Mouse (Mus musculus) heart, embryonic 15.5 days (tissue): ENCODE results near the gene Hmmr. TPM values are rescaled to one million over a fixed set of nuclear protein-coding genes. Genes with fewer than 3 reads are reported as not detected.
"Not testable (repeated sequence)": the region's sequence is repeated elsewhere in the genome, so short reads cannot be mapped to it uniquely, and the experiment has no call there.

Experiments
- ATAC-seq: fragments of 200-750 bp; cut with Nextera tagmentation; replicated peaks from 2 replicates; pipeline ENCODE4 v1.8.0; 2017; ENCODE audit warnings: low read depth, moderate TSS enrichment; ENCODE audit not compliant: insufficient number of reproducible peaks, insufficient read depth, low FRiP score
- H3K27ac ChIP-seq: fragments of 300-500 bp; sonication (generic); 2 replicates; pipeline ENCODE4 v1.5.1; 2015; ENCODE audit warnings: mild to moderate bottlenecking, inconsistent platforms
- H3K27me3 ChIP-seq: fragments of 300-500 bp; sonication (generic); 2 replicates; pipeline ENCODE4 v1.6.1; 2015; ENCODE audit warnings: inconsistent platforms
- H3K36me3 ChIP-seq: fragments of 300-500 bp; sonication (generic); 2 replicates; pipeline ENCODE4 v1.6.1; 2015; ENCODE audit warnings: mild to moderate bottlenecking, inconsistent platforms
- H3K4me1 ChIP-seq: fragments of 300-500 bp; sonication (generic); replicated peaks from 2 replicates; pipeline ENCODE4 v1.6.1; 2015; ENCODE audit warnings: inconsistent platforms
- H3K4me2 ChIP-seq: fragments of 300-500 bp; sonication (generic); 2 replicates; pipeline ENCODE4 v1.6.1; 2015; ENCODE audit warnings: inconsistent platforms, mild to moderate bottlenecking, moderate library complexity
- H3K4me3 ChIP-seq: fragments of 300-500 bp; sonication (generic); 2 replicates; pipeline ENCODE4 v1.5.1; 2015; ENCODE audit warnings: mild to moderate bottlenecking, inconsistent platforms
- H3K9ac ChIP-seq: fragments of 300-500 bp; sonication (generic); 2 replicates; pipeline ENCODE4 v1.6.1; 2015; ENCODE audit warnings: mild to moderate bottlenecking, inconsistent platforms
- H3K9me3 ChIP-seq: fragments of 300-500 bp; sonication (generic); replicated peaks from 2 replicates; pipeline ENCODE4 v1.6.1; 2016; ENCODE audit warnings: inconsistent platforms
- WGBS: fragments of 180-500 bp; shearing (Covaris S2); methylation state at CpG from one replicate; pipeline ENCODE4 v1.1.7; 2015; ENCODE audit warnings: mixed read lengths; 5-methylcytosine and 5-hydroxymethylcytosine counted together
- polyA plus RNA-seq: library from polyadenylated mRNA; unstranded; fragments of >200 nt; fragmentation: Nextera tagmentation; extraction: Ambion mirVana; gene quantifications from 2 replicates; pipeline ENCODE4 v1.2.1, GENCODE M21; 2015

The Hmmr gene
- polyA plus RNA-seq, 1 experiment from 2014 or later = 48.7 TPM

GRCm38 (mm10) chr11:40747716-40748115 lies 14.5 kb upstream of the Hmmr start:
- no peak for ATAC-seq
- Histone ChIP-seq H3K4me2 (no peak overlapping the region), H3K4me1 (peaks cover 6% of the 10 kb centered on the region; the same call in 1 of the 2 replicates), H3K36me3 (peaks cover 33% of the 10 kb centered on the region), H3K9me3 (no peaks in the 10 kb centered on the region), H3K27me3 (no peaks in the 10 kb centered on the region), H3K9ac (no peak overlapping the region), H3K4me3 (no peak overlapping the region), H3K27ac (no peak overlapping the region)
- 49% methylated on average over 2 of the region's 2 CpGs for whole genome bisulfite sequencing

- H3K9me3 ChIP-seq = no peaks in the 10 kb centered on the region
- no peaks in the 10 kb centered on the region for H3K4me1 ChIP-seq
- WGBS = 87% methylated on average over 12 of the region's 12 CpGs
- no peak for ATAC-seq
- no peak overlapping the region for H3K4me3 ChIP-seq
- no peak overlapping the region for H3K9ac ChIP-seq
- H3K4me2 ChIP-seq = no peak overlapping the region
- no peaks in the 10 kb centered on the region for H3K27me3 ChIP-seq
- no peak overlapping the region for H3K27ac ChIP-seq
- peaks cover 31% of the 10 kb centered on the region for H3K36me3 ChIP-seq
Observed at GRCm38 (mm10) chr11:40746361-40746760, 13.1 kb upstream of the Hmmr start.

DNA sequence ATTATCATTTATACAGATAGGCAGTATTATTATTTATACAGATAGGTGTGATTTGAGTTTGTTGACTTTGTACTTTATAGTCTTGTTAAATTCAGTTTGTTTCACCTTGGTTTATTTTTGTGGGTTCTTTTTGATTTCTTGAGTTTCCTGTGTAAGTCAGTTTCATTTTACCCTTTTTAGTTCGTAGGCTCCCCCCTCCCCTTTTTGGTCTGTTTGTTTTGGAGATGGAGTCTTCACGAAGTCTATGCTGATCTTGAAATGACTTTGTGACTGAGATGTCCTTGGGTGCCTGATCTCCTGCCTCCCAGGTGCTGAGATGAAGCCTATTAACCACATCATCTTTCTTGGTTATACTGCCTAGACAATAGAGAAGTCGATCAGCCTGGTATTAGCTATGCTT lies 11.1 kb upstream of the Hmmr start:
- peaks cover 23% of the 10 kb centered on the region for H3K36me3 ChIP-seq
- H3K4me1 ChIP-seq = no peaks in the 10 kb centered on the region
- no peaks in the 10 kb centered on the region for H3K27me3 ChIP-seq
- H3K27ac ChIP-seq = no peak overlapping the region
- H3K4me2 ChIP-seq = no peak overlapping the region
- no peak for ATAC-seq
- H3K9me3 ChIP-seq = no peaks in the 10 kb centered on the region
- H3K4me3 ChIP-seq = no peak overlapping the region
- H3K9ac ChIP-seq = no peak overlapping the region
- WGBS = 81% methylated on average over 3 of the region's 3 CpGs

GRCm38 (mm10) chr11:40741605-40742262 lies 8.5 kb upstream of the Hmmr start:
- no peak overlapping the region for H3K9ac ChIP-seq
- peaks cover 41% of the 10 kb centered on the region for H3K36me3 ChIP-seq
- H3K27me3 ChIP-seq = no peaks in the 10 kb centered on the region
- H3K4me1 ChIP-seq = no peaks in the 10 kb centered on the region
- no peak overlapping the region for H3K4me2 ChIP-seq
- no peak overlapping the region for H3K4me3 ChIP-seq
- H3K27ac ChIP-seq = no peak overlapping the region
- ATAC-seq = no peak
- H3K9me3 ChIP-seq = no peaks in the 10 kb centered on the region
- WGBS = 90% methylated on average over 12 of the region's 12 CpGs

GRCm38 (mm10) chr11:40737369-40737768 lies 4.1 kb upstream of the Hmmr start:
- Histone ChIP-seq H3K27me3 (no peaks in the 10 kb centered on the region), H3K4me2 (no peak overlapping the region)
- WGBS = 91% methylated on average over 3 of the region's 3 CpGs

GRCm38 (mm10) chr11:40734251-40734752 lies 1.1 kb upstream of the Hmmr start:
- H3K27me3 ChIP-seq = no peaks in the 10 kb centered on the region
- H3K4me3 ChIP-seq = peak overlapping the region; percentile 87
- peaks cover 33% of the 10 kb centered on the region for H3K4me1 ChIP-seq
- H3K9me3 ChIP-seq = no peaks in the 10 kb centered on the region
- peaks cover 32% of the 10 kb centered on the region for H3K36me3 ChIP-seq
- no peak for ATAC-seq
- peak overlapping the region; percentile 90 for H3K4me2 ChIP-seq
- H3K27ac ChIP-seq = peak overlapping the region; percentile 74
- peak overlapping the region; percentile 91 for H3K9ac ChIP-seq
- 3% methylated on average over 11 of the region's 11 CpGs for WGBS

More at GRCm38 (mm10) chr11:40737369-40737768, 4.1 kb upstream of the Hmmr start:
- Histone ChIP-seq H3K9ac (no peak overlapping the region), H3K27ac (no peak overlapping the region), H3K4me1 (peaks cover 20% of the 10 kb centered on the region), H3K36me3 (peaks cover 48% of the 10 kb centered on the region), H3K4me3 (no peak overlapping the region), H3K9me3 (no peaks in the 10 kb centered on the region)
- ATAC-seq = no peak

DNA sequence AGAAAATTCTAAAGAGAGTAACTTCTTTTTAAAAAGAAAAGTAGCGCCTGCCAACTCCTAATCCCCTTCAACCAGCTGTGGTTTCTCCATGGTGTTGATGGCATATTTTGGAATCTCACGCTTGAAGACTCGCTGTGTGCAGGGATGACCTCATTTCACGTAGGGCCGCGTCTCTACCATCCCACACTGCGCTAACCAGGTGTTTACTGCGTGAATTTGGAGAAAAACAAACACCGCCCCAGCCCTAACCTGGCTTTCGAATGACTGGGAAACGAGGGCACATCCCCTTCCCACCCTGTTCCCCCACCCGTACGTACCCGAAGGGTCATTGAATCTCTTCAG lies 254 bp downstream of the Hmmr start:
- WGBS = 2% methylated on average over 14 of the region's 14 CpGs
- peak overlapping the region; percentile 87 for H3K4me3 ChIP-seq
- peaks cover 33% of the 10 kb centered on the region for H3K4me1 ChIP-seq
- peaks cover 30% of the 10 kb centered on the region for H3K36me3 ChIP-seq
- no peaks in the 10 kb centered on the region for H3K9me3 ChIP-seq
- peak; percentile 4; the same call in 1 of the 2 replicates for ATAC-seq
- H3K27me3 ChIP-seq = no peaks in the 10 kb centered on the region
- H3K27ac ChIP-seq = peak overlapping the region; percentile 49; the same call in 1 of the 2 replicates
- H3K9ac ChIP-seq = peak overlapping the region; percentile 62
- H3K4me2 ChIP-seq = peak overlapping the region; percentile 91

GRCm38 (mm10) chr11:40718324-40718723 lies 14.9 kb downstream of the Hmmr start:
- H3K4me1 ChIP-seq = no peaks in the 10 kb centered on the region
- H3K4me2 ChIP-seq = no peak overlapping the region
- H3K27ac ChIP-seq = no peak overlapping the region
- peaks cover 86% of the 10 kb centered on the region for H3K36me3 ChIP-seq
- H3K4me3 ChIP-seq = no peak overlapping the region
- ATAC-seq = no peak
- no peaks in the 10 kb centered on the region for H3K9me3 ChIP-seq
- no peaks in the 10 kb centered on the region for H3K27me3 ChIP-seq
- H3K9ac ChIP-seq = no peak overlapping the region

DNA sequence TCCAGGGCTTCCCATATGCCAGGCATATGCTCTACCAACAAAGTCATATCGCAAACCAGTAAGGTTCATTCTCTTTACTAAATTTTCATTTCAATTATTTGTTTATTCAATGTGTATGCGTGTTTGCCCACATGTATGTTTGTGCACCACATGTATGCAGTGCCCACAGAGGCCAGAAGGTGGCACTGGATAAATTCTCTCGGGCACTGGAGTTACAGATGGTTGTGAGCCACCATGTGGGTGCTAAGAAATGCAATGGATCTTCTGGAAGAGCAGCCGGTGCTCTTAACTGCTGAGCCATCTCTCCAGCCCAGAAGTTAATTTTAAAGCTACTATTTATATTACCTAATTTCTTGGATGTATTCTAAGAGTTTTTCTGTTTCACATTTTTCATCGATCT lies 17.7 kb downstream of the Hmmr start:
- Histone ChIP-seq H3K9ac (no peak overlapping the region), H3K27me3 (no peaks in the 10 kb centered on the region), H3K27ac (no peak overlapping the region), H3K9me3 (no peaks in the 10 kb centered on the region), H3K4me1 (no peaks in the 10 kb centered on the region), H3K36me3 (peaks cover 77% of the 10 kb centered on the region), H3K4me2 (no peak overlapping the region), H3K4me3 (no peak overlapping the region)
- 94% methylated on average over 5 of the region's 5 CpGs for WGBS
- ATAC-seq = no peak

GRCm38 (mm10) chr11:40713858-40714257 lies 19.4 kb downstream of the Hmmr start:
- no peak for ATAC-seq
- no peaks in the 10 kb centered on the region for H3K4me1 ChIP-seq

GRCm38 (mm10) chr11:40709899-40710298 lies 23.3 kb downstream of the Hmmr start:
- not testable (repeated sequence) for H3K9me3 ChIP-seq, ATAC-seq, H3K4me2 ChIP-seq, H3K4me1 ChIP-seq, H3K27me3 ChIP-seq, H3K4me3 ChIP-seq, H3K9ac ChIP-seq, H3K27ac ChIP-seq
- 86% methylated on average over 6 of the region's 6 CpGs for WGBS
- H3K36me3 ChIP-seq = peaks cover 78% of the 10 kb centered on the region

More at GRCm38 (mm10) chr11:40713858-40714257, 19.4 kb downstream of the Hmmr start:
- no peak overlapping the region for H3K9ac ChIP-seq
- 67% methylated on average over 8 of the region's 8 CpGs for WGBS
- no peak overlapping the region for H3K4me3 ChIP-seq
- H3K27ac ChIP-seq = no peak overlapping the region
- peaks cover 80% of the 10 kb centered on the region for H3K36me3 ChIP-seq
- H3K27me3 ChIP-seq = no peaks in the 10 kb centered on the region
- H3K9me3 ChIP-seq = no peaks in the 10 kb centered on the region
- no peak overlapping the region for H3K4me2 ChIP-seq

GRCm38 (mm10) chr11:40695103-40695502 lies 38.1 kb downstream of the Hmmr start, which contains the start of gene Mat2b:
Mat2b (minus strand) TSS chr11:40695203.
- H3K4me2 ChIP-seq = peak within 1 kb of the TSS; percentile 79
- ATAC-seq = no peak
- WGBS = 84% methylated on average over 9 of the region's 9 CpGs
- peak within 1 kb of the TSS; percentile 88 for H3K9ac ChIP-seq
- no peaks in the 10 kb centered on the region for H3K9me3 ChIP-seq
- H3K27me3 ChIP-seq = no peaks in the 10 kb centered on the region
- peak within 1 kb of the TSS; percentile 93 for H3K4me3 ChIP-seq
- H3K36me3 ChIP-seq = peaks cover 5% of the 10 kb centered on the region; the same call in 1 of the 2 replicates
- peak within 1 kb of the TSS; percentile 96 for H3K27ac ChIP-seq
- H3K4me1 ChIP-seq = peaks cover 16% of the 10 kb centered on the region
